Mouse (Mus musculus) thymus, adult 2 months (tissue): ENCODE measurements at regions not wholly inside any gene's neighbourhood (a gene's known extent, or its start where the extent isn't known, plus 50 kb on each side); places are given as distances from the start of the nearest gene placed in this dataset.

Experiments
- CTCF ChIP-seq: fragments of 200-500 bp; IDR thresholded peaks from 2 replicates; pipeline ENCODE4 v1.5.1; 2012; ENCODE audit warnings: mild to moderate bottlenecking, control low read depth, low read length, moderate library complexity, borderline replicate concordance; ENCODE audit not compliant: control insufficient read depth, poor library complexity, insufficient read depth; ENCODE audit errors: extremely low read depth
- POLR2A ChIP-seq: fragments of 200-500 bp; IDR thresholded peaks from 2 replicates; pipeline ENCODE4 v1.6.1; 2012; ENCODE audit warnings: mild to moderate bottlenecking, low read length, control low read depth, moderate library complexity; ENCODE audit not compliant: control insufficient read depth, poor library complexity, insufficient read depth; ENCODE audit errors: extremely low read depth

GRCm38 (mm10) chr5:119213692-119214357 is 456.6 kb upstream of the Tbx3 start:
- no peak for TF ChIP-seq CTCF
- TF ChIP-seq POLR2A = no peak
